Mouse (Mus musculus) embryonic fibroblast, embryonic 13.5 days (primary cell): Measurements from ENCODE around the gene Rab28. TPM values are rescaled to one million over a fixed set of nuclear protein-coding genes. Genes with fewer than 3 reads are reported as not detected.

Source experiments
- H3K27ac ChIP-seq: 2 replicates; pipeline ENCODE4 v1.5.1; 2012; ENCODE audit warnings: low read length, control low read depth, inconsistent platforms; ENCODE audit not compliant: insufficient read depth
- H3K4me1 ChIP-seq: 2 replicates; pipeline ENCODE4 v1.6.1; 2011; ENCODE audit warnings: low read length; ENCODE audit not compliant: control insufficient read depth, insufficient read depth
- H3K4me3 ChIP-seq: 2 replicates; pipeline ENCODE4 v1.5.1; 2011; ENCODE audit warnings: mild to moderate bottlenecking, control low read depth, low read length; ENCODE audit not compliant: insufficient read depth
- CTCF ChIP-seq: IDR thresholded peaks from 2 replicates; pipeline ENCODE4 v1.5.1; 2011; ENCODE audit warnings: mild to moderate bottlenecking, control low read depth, low read length, moderate library complexity, borderline replicate concordance; ENCODE audit not compliant: insufficient read depth
- POLR2A ChIP-seq: IDR thresholded peaks from 2 replicates; pipeline ENCODE4 v1.6.1; 2011; ENCODE audit warnings: low read depth, mild to moderate bottlenecking, control low read depth, low read length, moderate library complexity
- polyA plus RNA-seq: library from polyadenylated mRNA; stranded (reverse); fragments of >200 nt; gene quantifications from 2 replicates; pipeline ENCODE4 v1.2.4, GENCODE M21; 2011; ENCODE audit warnings: low read depth; ENCODE audit not compliant: missing spikeins, insufficient read length

Rab28 gene
- polyA plus RNA-seq, 1 experiment: 60.7 TPM

DNA sequence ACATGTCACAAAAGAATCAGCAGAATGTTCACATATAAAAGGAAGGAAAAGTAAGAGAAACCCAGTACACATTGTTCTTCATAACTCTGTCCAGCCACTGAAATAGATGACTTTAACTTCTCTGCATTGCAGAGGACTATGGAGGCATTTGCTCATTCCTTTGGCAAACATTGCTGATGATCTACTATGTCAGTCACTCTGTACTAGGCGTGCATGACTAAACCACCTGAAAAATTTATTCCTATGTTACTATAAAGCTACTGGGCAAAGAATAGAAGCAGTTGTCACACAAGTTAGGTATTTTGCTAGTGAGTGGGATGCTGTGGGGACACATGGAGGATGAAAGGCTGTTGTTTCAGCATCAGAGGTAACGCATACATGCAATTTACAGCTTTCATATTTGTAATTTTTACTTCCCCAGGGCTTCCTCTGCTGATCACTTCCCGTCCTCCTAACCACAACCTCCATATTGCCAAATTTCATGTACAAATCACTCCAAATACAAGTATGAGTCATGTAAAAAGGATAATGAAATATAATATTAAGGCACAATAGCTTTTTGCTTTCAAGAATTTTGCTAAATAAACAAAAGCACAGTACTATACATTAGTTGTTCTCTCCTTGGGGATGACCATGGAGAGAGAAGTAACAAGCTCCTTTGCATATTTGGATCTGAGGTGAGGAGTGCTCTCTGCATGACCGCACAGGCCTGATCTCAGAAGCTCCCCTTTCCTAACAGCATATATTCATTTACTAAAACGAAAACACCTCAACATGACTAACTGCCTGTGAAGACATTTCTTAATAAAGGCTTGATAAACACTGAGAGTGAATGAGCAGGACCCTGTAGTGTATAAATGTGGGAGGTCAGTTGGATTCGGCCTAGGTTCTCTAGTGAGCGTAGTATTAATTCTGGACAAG lies 80.5 kb downstream of the Rab28 start:
- no peak for TF ChIP-seq CTCF
- no peak for TF ChIP-seq POLR2A
- peak overlapping the region; percentile 31 for H3K27ac ChIP-seq
- peaks cover 10% of the 10 kb centered on the region for H3K4me1 ChIP-seq
- no peak overlapping the region for H3K4me3 ChIP-seq

DNA sequence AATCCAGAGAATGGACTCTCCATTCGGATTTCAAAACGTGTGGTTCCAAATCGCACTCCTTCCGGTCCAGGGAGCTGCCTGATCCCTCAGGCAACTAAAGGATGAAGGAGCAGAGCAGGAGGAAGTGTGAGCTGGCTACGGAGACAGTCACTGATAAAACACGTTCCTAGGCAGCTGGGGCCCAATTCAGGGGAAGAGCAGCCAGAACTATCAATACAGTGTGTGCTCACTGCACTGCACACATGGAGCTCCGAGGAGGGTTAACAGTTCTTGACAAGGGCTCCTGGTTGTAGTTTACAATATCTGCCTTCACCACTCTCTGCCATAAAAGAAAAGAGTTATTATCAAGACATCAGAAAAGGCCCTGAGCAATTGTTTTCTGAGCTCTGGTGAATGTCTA lies 82.4 kb downstream of the Rab28 start:
- Histone ChIP-seq H3K27ac (no peak overlapping the region), H3K4me1 (peaks cover 10% of the 10 kb centered on the region), H3K4me3 (no peak overlapping the region)
- TF ChIP-seq POLR2A (no peak), CTCF (no peak)

DNA sequence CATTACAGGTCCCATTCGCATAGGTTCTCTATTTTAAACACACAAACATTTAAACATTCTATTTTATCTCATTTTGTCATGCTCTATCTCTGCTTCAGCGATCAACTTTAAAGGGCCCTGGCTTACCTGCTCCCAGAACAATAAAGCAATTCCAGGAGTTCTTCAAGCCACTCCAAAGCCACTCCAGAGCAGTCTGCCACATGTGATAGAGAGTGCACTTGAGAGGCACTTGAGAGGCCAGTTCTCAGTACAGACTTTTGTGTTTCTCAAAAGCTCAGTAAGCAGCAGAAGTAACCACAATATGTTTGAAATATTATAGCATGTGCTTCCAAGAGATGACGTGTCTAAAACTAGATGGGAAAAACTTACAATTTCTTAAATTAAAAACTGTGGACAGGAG lies 86.2 kb downstream of the Rab28 start:
- TF ChIP-seq POLR2A (no peak), CTCF (no peak)
- no peak overlapping the region for H3K4me3 ChIP-seq
- peaks cover under 1% of the 10 kb centered on the region for H3K4me1 ChIP-seq
- no peak overlapping the region for H3K27ac ChIP-seq

DNA sequence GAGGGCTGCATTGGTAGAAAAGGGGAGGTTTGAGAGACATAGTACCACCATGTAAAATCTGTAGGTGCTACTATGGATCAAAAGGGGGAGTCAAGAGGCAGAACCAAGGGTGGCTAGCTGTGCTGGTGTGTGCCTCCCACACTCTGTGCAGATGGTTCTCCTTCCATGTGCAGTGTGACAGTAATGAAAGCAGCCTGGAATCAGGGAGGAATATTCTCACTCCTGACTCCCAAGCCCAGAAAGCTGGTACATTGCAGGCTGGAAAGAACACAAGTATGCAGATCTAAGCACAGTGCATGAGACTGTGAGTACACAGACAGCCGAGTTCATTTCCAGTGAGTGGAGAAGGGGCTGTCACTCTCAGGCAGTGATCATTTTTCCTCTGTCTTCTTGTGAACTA lies 89.0 kb downstream of the Rab28 start:
- no peak overlapping the region for H3K4me3 ChIP-seq
- H3K27ac ChIP-seq: no peak overlapping the region
- TF ChIP-seq POLR2A: no peak
- TF ChIP-seq CTCF: no peak
- no peaks in the 10 kb centered on the region for H3K4me1 ChIP-seq

DNA sequence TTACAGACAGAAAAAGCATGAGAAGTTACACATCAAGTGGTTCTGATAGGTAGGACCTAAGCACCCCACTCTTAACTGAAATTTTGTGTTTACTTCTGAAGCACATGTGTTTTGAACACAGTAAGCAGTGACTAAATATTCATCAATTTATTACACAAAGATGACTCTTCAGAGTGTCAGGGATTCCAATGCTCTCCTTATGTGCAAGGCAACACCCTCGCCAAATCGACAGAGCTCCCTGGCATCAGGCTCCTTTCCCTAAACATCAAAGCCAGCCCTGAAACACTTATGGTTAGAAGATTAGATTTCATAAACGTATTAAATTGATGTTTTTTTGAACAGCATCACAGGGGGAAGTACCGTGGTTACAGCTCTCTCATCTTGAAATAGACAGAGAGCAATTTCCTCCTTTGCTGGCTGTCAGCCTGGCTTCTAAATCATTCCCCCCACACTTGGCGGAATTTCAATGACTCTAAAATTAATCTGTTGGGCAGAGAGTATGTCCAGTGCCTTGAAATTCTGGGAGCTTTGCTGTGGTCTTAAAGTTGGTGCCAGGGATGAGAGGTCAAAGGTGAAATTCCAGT lies 97.4 kb downstream of the Rab28 start:
- H3K4me1 ChIP-seq: no peaks in the 10 kb centered on the region
- TF ChIP-seq CTCF: no peak
- no peak for TF ChIP-seq POLR2A
- H3K4me3 ChIP-seq: no peak overlapping the region
- no peak overlapping the region for H3K27ac ChIP-seq

DNA sequence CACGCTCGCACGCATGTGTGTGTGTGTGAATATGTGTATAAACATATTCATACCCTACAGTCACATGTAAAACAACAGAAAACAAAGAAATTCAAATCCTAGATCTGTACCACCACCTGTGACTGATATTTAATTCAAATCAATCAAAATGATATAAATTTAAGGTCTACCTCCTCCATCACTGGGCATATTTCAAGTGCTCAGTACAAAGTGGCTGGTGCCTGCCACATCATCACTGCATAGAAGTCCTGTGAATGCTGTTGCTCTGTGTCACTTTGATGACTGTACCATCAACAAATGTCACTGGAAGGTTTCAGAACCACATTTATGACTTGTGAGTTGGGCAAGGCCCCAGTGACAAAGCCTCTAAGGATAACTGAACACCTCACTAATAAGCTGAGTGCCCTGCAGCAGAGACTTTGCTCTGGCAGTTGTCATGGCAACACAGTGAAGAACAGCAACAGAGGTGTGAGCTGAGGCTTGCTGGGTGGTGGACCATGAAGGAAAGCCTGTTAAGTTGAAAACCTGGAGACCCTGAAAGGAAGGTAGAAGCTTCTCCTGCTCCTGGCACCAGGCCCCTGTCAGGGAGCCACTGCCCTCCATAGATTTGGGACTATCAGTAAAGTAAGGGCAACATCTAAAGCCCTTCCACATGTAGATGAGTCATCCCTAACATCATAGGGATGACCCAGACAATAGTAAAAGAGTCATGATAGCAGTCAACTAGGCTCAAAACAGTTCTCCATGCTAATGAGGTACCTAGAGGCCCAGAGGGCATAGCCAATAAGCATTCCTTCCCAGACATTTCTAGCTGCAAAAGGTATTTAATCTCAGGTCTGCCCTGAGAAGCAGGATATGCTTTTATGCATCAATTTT lies 111.5 kb downstream of the Rab28 start:
- no peak overlapping the region for H3K4me3 ChIP-seq
- no peaks in the 10 kb centered on the region for H3K4me1 ChIP-seq
- TF ChIP-seq CTCF: no peak
- no peak for TF ChIP-seq POLR2A
- H3K27ac ChIP-seq: no peak overlapping the region

DNA sequence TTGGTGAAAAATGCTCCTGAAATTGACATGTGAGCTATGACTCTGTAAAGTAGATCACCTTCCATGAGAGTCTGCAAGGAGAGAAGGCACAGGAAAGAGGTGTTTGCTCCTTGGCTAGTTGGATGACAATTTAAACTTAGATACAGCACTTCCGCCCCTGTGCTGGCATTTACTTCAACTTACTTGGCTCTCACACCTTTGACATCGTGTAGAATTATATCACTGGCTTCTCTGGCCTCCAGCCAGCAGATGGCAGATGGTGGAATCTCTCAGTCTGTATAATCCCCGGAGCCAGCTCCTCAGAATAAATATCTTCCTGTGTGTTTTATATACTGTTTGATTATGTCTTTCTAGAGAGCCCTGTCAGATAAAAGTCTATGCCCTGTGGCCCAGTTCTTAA lies 112.8 kb downstream of the Rab28 start:
- Histone ChIP-seq H3K27ac (no peak overlapping the region), H3K4me3 (no peak overlapping the region), H3K4me1 (no peaks in the 10 kb centered on the region)
- TF ChIP-seq POLR2A (no peak), CTCF (no peak)

DNA sequence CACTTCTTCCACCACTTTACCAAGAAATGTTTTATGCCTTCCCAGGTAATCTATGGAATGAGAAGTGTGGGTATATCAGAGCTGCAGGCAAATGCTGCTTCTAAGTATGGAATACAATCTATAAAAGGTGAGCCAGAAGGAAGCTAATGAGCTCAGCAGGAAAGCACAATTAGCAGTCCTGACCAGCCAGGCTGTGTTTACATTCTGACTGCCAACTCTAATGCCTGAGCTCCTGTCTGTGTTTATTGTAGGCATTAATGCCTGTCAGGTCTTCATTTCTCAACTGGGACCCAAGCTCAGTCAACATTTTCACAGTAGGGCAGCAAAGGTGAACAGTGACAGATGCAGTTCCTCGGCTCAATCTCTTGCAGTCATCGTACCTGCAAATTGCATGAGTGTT lies 129.9 kb downstream of the Rab28 start:
- TF ChIP-seq POLR2A: no peak
- Histone ChIP-seq H3K4me1 (no peaks in the 10 kb centered on the region), H3K4me3 (no peak overlapping the region), H3K27ac (no peak overlapping the region)

Other genes starting within 250 kb of the Rab28 start
- 0.67 and 1.0 TPM in 2 replicates for gene Nkx3-2, start 56.3 kb upstream of the Rab28 start, polyA plus RNA-seq
- gene Bod1l, start 136.2 kb upstream of the Rab28 start, polyA plus RNA-seq: 26.2 and 27.4 TPM in 2 replicates